Mouse (Mus musculus) neural tube, embryonic 14.5 days (tissue): ENCODE results near the gene Lrmda. TPM values are rescaled to one million over a fixed set of nuclear protein-coding genes. Genes with fewer than 3 reads are reported as not detected.

Experiments used
- ATAC-seq: fragments of 200-750 bp; cut with Nextera tagmentation; 2 replicates; pipeline ENCODE4 v1.8.0; 2017; ENCODE audit warnings: low read depth, mild to moderate bottlenecking, moderate TSS enrichment, moderate library complexity
- H3K27ac ChIP-seq: fragments of 300-500 bp; sonication (generic); 2 replicates; pipeline ENCODE4 v1.5.1; 2014; ENCODE audit warnings: low read depth, mild to moderate bottlenecking, control low read depth, low read length, moderate library complexity, mixed read lengths
- H3K27me3 ChIP-seq: fragments of 300-500 bp; sonication (generic); 2 replicates; pipeline ENCODE4 v1.6.1; 2014; ENCODE audit warnings: low read length; ENCODE audit not compliant: control insufficient read depth, insufficient read depth
- H3K36me3 ChIP-seq: fragments of 300-500 bp; sonication (generic); 2 replicates; pipeline ENCODE4 v1.6.1; 2014; ENCODE audit warnings: low read length, mixed read lengths; ENCODE audit not compliant: control insufficient read depth, insufficient read depth
- H3K4me1 ChIP-seq: fragments of 300-500 bp; sonication (generic); 2 replicates; pipeline ENCODE4 v1.6.1; 2014; ENCODE audit warnings: low read length; ENCODE audit not compliant: control insufficient read depth, insufficient read depth
- H3K4me2 ChIP-seq: fragments of 300-500 bp; sonication (generic); 2 replicates; pipeline ENCODE4 v1.6.1; 2014; ENCODE audit warnings: mild to moderate bottlenecking, low read depth, low read length, control low read depth
- H3K4me3 ChIP-seq: fragments of 300-500 bp; sonication (generic); 2 replicates; pipeline ENCODE4 v1.5.1; 2014; ENCODE audit warnings: low read depth, low read length, control low read depth, mixed read lengths
- H3K9ac ChIP-seq: fragments of 300-500 bp; sonication (generic); replicated peaks from 2 replicates; pipeline ENCODE4 v1.6.1; 2014; ENCODE audit warnings: low read depth, mild to moderate bottlenecking, control low read depth, low read length, mixed read lengths
- H3K9me3 ChIP-seq: fragments of 300-500 bp; sonication (generic); 2 replicates; pipeline ENCODE4 v1.6.1; 2016; ENCODE audit warnings: low read length; ENCODE audit not compliant: control insufficient read depth
- WGBS: fragments of 180-500 bp; shearing (Covaris S2); extraction: QIAGEN DNeasy Blood & Tissue Kit; methylation state at CpG from one replicate; pipeline ENCODE4 v1.1.7; 2014; 5-methylcytosine and 5-hydroxymethylcytosine counted together
- polyA plus RNA-seq: library from polyadenylated mRNA; unstranded; fragments of >200 nt; fragmentation: Nextera tagmentation; extraction: Ambion mirVana; gene quantifications from 2 replicates; pipeline ENCODE4 v1.2.1, GENCODE M21; 2014

Gene Lrmda
- polyA plus RNA-seq, 1 experiment from 2014 or later = 0.35 TPM

DNA sequence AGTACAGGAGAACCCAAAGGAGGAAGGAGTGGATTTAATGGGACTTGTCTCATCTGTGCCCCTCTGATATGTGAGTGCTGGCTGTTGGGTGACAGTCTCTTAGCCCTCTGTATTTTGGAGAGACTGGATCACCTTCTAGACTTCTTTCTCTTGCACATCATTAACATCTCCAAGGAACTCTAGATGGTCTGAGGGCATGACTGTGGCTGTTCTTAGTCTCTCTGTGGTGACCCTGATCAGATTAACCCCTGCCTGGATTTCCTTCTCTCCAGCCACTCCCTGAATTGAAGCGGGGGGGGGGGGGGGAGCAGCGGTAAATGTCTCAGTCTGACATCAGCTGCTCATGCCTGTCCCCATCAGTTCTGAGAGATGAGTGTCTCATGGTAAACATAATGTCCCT, 528.8 kb downstream of the Lrmda start:
- H3K9ac ChIP-seq = no peak overlapping the region
- H3K36me3 ChIP-seq = no peaks in the 10 kb centered on the region
- H3K4me3 ChIP-seq = no peak overlapping the region
- no peaks in the 10 kb centered on the region for H3K9me3 ChIP-seq
- 48% methylated on average over 2 of the region's 2 CpGs for WGBS
- no peak overlapping the region for H3K27ac ChIP-seq
- no peaks in the 10 kb centered on the region for H3K27me3 ChIP-seq
- no peak for ATAC-seq
- peaks cover 13% of the 10 kb centered on the region for H3K4me1 ChIP-seq
- H3K4me2 ChIP-seq = no peak overlapping the region

DNA sequence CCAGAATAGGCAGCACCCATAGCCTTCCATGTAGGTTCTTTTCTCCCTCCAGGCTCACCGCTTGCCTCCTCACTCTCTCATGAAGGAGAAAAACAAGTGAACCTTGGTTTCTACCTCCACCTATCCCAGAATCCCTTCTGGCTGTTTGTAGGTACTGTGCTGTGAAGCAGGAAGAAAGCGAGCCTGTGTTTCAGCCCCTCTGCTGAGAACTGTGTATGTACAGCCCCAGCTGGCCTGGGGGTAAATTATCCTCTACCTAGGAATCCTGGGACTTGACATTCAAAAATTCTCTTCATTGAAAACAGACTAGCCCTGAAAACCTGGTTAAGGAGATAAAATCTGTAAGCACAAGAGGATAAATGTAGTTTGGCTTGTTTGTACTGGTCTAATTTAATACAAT, 529.7 kb downstream of the Lrmda start:
- Histone ChIP-seq H3K9me3 (no peaks in the 10 kb centered on the region), H3K4me3 (no peak overlapping the region), H3K27me3 (no peaks in the 10 kb centered on the region), H3K4me2 (no peak overlapping the region), H3K9ac (no peak overlapping the region), H3K36me3 (no peaks in the 10 kb centered on the region), H3K27ac (no peak overlapping the region), H3K4me1 (peaks cover 13% of the 10 kb centered on the region)
- WGBS = 86% methylated on average over 2 of the region's 2 CpGs
- no peak for ATAC-seq

- Histone ChIP-seq H3K27ac (no peak overlapping the region), H3K27me3 (no peaks in the 10 kb centered on the region), H3K4me3 (no peak overlapping the region), H3K4me1 (no peaks in the 10 kb centered on the region), H3K36me3 (no peaks in the 10 kb centered on the region), H3K9me3 (no peaks in the 10 kb centered on the region), H3K4me2 (no peak overlapping the region), H3K9ac (no peak overlapping the region)
- 79% methylated on average over 4 of the region's 4 CpGs for WGBS
- ATAC-seq = no peak
Measured at GRCm38 (mm10) chr14:22552358-22552757, 532.8 kb downstream of the Lrmda start.

DNA sequence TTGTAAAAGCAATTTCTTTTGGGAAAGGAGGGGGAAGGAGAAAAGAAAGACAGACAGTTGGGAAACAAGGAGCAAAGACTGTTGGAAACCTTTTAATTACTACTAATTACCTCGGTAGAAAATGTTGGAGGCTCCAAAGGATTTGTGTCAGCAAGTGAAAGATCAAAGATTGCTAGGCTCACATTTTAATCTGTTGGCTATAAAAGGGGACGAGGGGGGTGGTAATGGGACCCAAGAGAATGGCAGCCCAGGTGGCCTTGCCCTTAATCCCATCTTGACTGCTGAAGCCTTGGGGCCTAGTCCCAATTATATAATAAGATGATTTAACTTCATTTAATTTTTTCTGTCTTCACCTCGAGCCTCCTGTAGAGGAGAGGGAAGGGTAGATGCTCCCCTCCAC, 533.3 kb downstream of the Lrmda start:
- no peak for ATAC-seq
- H3K9me3 ChIP-seq = no peaks in the 10 kb centered on the region
- H3K4me1 ChIP-seq = no peaks in the 10 kb centered on the region
- H3K27me3 ChIP-seq = no peaks in the 10 kb centered on the region
- no peak overlapping the region for H3K4me3 ChIP-seq
- no peaks in the 10 kb centered on the region for H3K36me3 ChIP-seq
- H3K9ac ChIP-seq = no peak overlapping the region
- 27% methylated on average over 3 of the region's 3 CpGs for WGBS
- no peak overlapping the region for H3K4me2 ChIP-seq
- H3K27ac ChIP-seq = no peak overlapping the region

DNA sequence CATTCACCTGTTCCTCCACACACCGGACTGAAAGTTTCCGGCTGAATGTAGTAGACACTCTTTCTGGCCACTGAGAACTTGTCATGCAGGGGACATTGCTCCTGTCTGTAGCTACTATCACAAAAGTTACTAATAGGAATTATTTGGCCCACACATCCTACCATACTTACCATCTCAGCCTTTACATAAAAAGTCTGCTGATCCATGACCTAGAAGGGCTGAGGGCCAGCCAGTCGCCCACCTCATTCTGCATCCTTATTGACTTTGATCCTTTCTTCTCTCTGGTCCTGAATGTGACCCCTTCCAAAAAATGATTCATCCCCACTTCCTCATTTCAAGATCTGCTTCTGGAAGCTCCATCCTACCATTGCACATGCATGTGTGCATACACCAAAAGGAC, 534.2 kb downstream of the Lrmda start:
- Histone ChIP-seq H3K4me3 (no peak overlapping the region), H3K27me3 (no peaks in the 10 kb centered on the region), H3K9me3 (no peaks in the 10 kb centered on the region), H3K36me3 (no peaks in the 10 kb centered on the region), H3K4me2 (no peak overlapping the region), H3K27ac (no peak overlapping the region), H3K9ac (no peak overlapping the region), H3K4me1 (no peaks in the 10 kb centered on the region)
- 97% methylated on average over 3 of the region's 3 CpGs for WGBS
- no peak for ATAC-seq

DNA sequence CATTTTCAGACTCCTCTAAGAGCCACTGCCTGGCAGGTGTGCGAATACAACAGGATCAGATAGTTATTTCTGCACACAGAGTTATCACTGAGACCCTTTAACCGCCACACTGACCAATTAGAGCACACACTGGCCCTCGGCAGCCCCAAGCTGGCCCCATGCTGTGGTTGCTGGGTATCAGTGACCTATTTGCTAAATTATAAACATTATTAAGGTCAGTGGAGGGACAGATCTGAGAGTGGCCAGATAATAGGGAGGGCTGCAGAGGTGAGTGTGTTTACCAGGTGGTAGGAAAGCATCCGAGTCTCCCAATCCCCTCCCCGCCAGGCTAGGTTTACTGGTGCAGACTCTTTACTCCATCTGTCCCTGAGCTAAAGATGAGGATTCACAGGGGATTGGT, 553.0 kb downstream of the Lrmda start:
- H3K9me3 ChIP-seq = no peaks in the 10 kb centered on the region
- no peak overlapping the region for H3K4me2 ChIP-seq
- H3K4me1 ChIP-seq = peaks cover 17% of the 10 kb centered on the region
- H3K36me3 ChIP-seq = no peaks in the 10 kb centered on the region
- 86% methylated on average over 5 of the region's 5 CpGs for WGBS
- H3K4me3 ChIP-seq = no peak overlapping the region
- H3K27ac ChIP-seq = no peak overlapping the region
- ATAC-seq = no peak
- no peak overlapping the region for H3K9ac ChIP-seq
- no peaks in the 10 kb centered on the region for H3K27me3 ChIP-seq

GRCm38 (mm10) chr14:22573585-22573984, 554.1 kb downstream of the Lrmda start:
- Histone ChIP-seq H3K27ac (no peak overlapping the region), H3K4me2 (no peak overlapping the region), H3K4me1 (peaks cover 23% of the 10 kb centered on the region), H3K9ac (no peak overlapping the region), H3K4me3 (no peak overlapping the region), H3K9me3 (no peaks in the 10 kb centered on the region), H3K36me3 (no peaks in the 10 kb centered on the region), H3K27me3 (no peaks in the 10 kb centered on the region)
- no peak for ATAC-seq
- 69% methylated on average over 7 of the region's 7 CpGs for WGBS

GRCm38 (mm10) chr14:22574006-22574405, 554.5 kb downstream of the Lrmda start:
- H3K27me3 ChIP-seq = no peaks in the 10 kb centered on the region
- H3K36me3 ChIP-seq = no peaks in the 10 kb centered on the region
- H3K9me3 ChIP-seq = no peaks in the 10 kb centered on the region
- no peak overlapping the region for H3K4me2 ChIP-seq
- ATAC-seq = no peak
- H3K4me1 ChIP-seq = peaks cover 23% of the 10 kb centered on the region
- 80% methylated on average over 4 of the region's 4 CpGs for WGBS
- no peak overlapping the region for H3K27ac ChIP-seq
- H3K4me3 ChIP-seq = no peak overlapping the region
- no peak overlapping the region for H3K9ac ChIP-seq

- no peak overlapping the region for H3K27ac ChIP-seq
- no peaks in the 10 kb centered on the region for H3K36me3 ChIP-seq
- WGBS = 21% methylated on average over 6 of the region's 6 CpGs
- no peak overlapping the region for H3K4me3 ChIP-seq
- peaks cover 32% of the 10 kb centered on the region for H3K4me1 ChIP-seq
- no peak overlapping the region for H3K9ac ChIP-seq
- H3K4me2 ChIP-seq = no peak overlapping the region
- no peaks in the 10 kb centered on the region for H3K27me3 ChIP-seq
- H3K9me3 ChIP-seq = no peaks in the 10 kb centered on the region
- no peak for ATAC-seq
Measured at GRCm38 (mm10) chr14:22576441-22576840, 556.9 kb downstream of the Lrmda start.
